Mouse (Mus musculus): Measurements from ENCODE around the gene Sapcd1. TPM values are rescaled to one million over a fixed set of nuclear protein-coding genes. Genes with fewer than 3 reads are reported as not detected.
A peak's percentile ranks its signal among the peaks of the same experiment; 100 is the strongest.

Gene Sapcd1
- total and polyA plus RNA-seq, 3 experiments = 94.1 to 142 (median 105) TPM

DNA sequence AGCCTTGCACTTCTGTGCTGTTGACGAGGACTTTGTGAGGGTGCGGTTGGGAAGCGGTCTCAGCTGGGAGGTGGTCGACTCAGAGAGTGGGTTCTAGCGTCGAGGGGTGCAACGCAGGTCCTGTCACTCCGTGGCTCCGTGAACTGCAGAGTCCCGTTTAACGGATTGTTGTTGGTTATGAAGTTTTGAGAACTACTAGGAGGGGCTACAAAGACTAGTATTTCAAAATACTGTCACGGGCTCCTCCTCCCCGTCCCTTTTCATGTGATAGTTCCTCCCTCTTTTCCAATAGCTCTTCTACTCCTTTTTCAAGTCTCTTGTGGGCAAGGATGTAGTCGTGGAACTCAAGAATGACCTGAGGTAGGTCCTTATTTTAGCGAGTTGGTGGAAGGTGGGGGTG, 45.5 kb downstream of the Sapcd1 start:
- no peak for TF ChIP-seq TBP (conservative IDR thresholded peaks at IDR 0.05; ENCODE audit: low read depth, low read length)
- DNase-seq (ENCODE audit: extremely low read depth) = no peak
- Histone ChIP-seq H3K27ac (ENCODE audit: insufficient read depth, low read depth) (peak overlapping the region; percentile 85; the same call in 1 of the 2 replicates), H3K4me1 (ENCODE audit: control insufficient read depth in 1 of 2, insufficient read depth in 2 of 2) (peaks cover 2 to 24% of the 10 kb centered on the region in 2 experiments; a peak in 3 of 4 replicates), H3K9me3 (replicated peaks; ENCODE audit: low read length) (peaks cover 2% of the 10 kb centered on the region), H3K27me3 (replicated peaks) (no peaks in the 10 kb centered on the region), H3K4me2 (ENCODE audit: insufficient read depth, low read depth, poor library complexity, severe bottlenecking) (peak overlapping the region; percentile 92), H3K9ac (ENCODE audit: insufficient read depth, low read depth) (peak overlapping the region; percentile 90), H3K79me2 (replicated peaks; ENCODE audit: control insufficient read depth, extremely low read depth, insufficient read depth, poor library complexity, severe bottlenecking) (peaks cover 24% of the 10 kb centered on the region), H3K4me3 (replicated peaks in 1 of 3; ENCODE audit: low read depth in 2 of 3, low read length in 2 of 3, poor library complexity in 1 of 3) (peak overlapping the region; percentile 87 to 95 (median 91)), H3K36me3 (replicated peaks in 1 of 2; ENCODE audit: control insufficient read depth in 1 of 2, insufficient read depth in 1 of 2, low read length in 1 of 2) (peaks cover 21 to 43% of the 10 kb centered on the region in 2 experiments)
- dilution Hi-C loops (cut with MboI; ENCODE audit: extremely low pct_ligation_motif_present, extremely low pct_unique_long_range_greater_than_20kb, low sequenced_read_pairs) = no loop called here
- in situ Hi-C loops (cut with MboI; ENCODE audit: low pct_ligation_motif_present, low pct_unique_long_range_greater_than_20kb, low sequenced_read_pairs) = no loop called here

DNA sequence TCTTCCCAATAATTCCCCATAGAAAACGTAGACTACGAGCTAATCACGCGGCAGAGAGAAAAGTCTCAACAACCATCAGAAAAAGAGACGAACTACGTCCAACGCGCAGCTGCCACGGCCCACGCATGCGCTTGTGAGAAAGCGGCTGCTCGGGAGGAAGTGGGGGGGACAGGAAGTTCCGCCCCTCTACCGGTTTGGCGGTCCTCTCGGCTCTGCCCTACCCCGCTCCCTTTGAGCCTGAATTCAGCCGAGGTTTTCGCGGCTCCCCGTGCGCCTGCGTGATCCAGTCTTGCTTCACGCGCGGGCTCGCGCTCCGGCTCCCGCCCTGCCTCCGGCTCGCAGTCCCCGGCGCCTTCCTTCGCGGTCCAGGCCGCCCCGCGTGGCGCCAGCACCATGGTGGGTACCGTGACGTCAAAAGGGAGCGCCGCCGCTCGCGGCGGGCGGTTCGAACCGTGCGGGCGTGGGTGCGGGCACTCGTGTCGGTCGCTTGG, 46.1 kb downstream of the Sapcd1 start, which contains the start of gene Lsm2:
TSS of gene Lsm2 (plus strand) at position 173 of the 491 bp plus-strand sequence.
- Histone ChIP-seq H3K36me3 (replicated peaks in 1 of 2; ENCODE audit: control insufficient read depth in 1 of 2, insufficient read depth in 1 of 2, low read length in 1 of 2) (peaks cover 22 to 47% of the 10 kb centered on the region in 2 experiments), H3K27me3 (replicated peaks) (no peaks in the 10 kb centered on the region), H3K4me1 (ENCODE audit: control insufficient read depth in 1 of 2, insufficient read depth in 2 of 2) (peaks cover 2 to 24% of the 10 kb centered on the region in 2 experiments; a peak in 3 of 4 replicates), H3K4me2 (ENCODE audit: insufficient read depth, low read depth, poor library complexity, severe bottlenecking) (peak within 1 kb of the TSS; percentile 95), H3K4me3 (replicated peaks in 1 of 3; ENCODE audit: low read depth in 2 of 3, low read length in 2 of 3, poor library complexity in 1 of 3) (peak within 1 kb of the TSS; percentile 87 to 95 (median 91)), H3K9ac (ENCODE audit: insufficient read depth, low read depth) (peak within 1 kb of the TSS; percentile 90), H3K9me3 (replicated peaks; ENCODE audit: low read length) (peaks cover 2% of the 10 kb centered on the region), H3K79me2 (replicated peaks; ENCODE audit: control insufficient read depth, extremely low read depth, insufficient read depth, poor library complexity, severe bottlenecking) (peaks cover 24% of the 10 kb centered on the region), H3K27ac (ENCODE audit: insufficient read depth, low read depth) (peak within 1 kb of the TSS; percentile 85)
- TF ChIP-seq KAT2A (IDR thresholded peaks at IDR 0.05; ENCODE audit: insufficient replicate concordance, low read length) = 0 out of 2 replicates have a peak, but pooled peaks have one; percentile 47
- peak; percentile 98 for TF ChIP-seq MXI1 (IDR thresholded peaks at IDR 0.05; ENCODE audit: low read depth, low read length)
- peak; percentile 91; the same call in 1 of the 2 replicates for TF ChIP-seq POLR2AphosphoS2 (IDR thresholded peaks at IDR 0.05; ENCODE audit: low read depth, low read length)
- TF ChIP-seq HCFC1 (IDR thresholded peaks at IDR 0.05; ENCODE audit: low read depth, low read length) = peak; percentile 80
- TF ChIP-seq MYC (IDR thresholded peaks at IDR 0.05; ENCODE audit: low read depth, low read length) = peak; percentile 94
- TF ChIP-seq MAFK (IDR thresholded peaks at IDR 0.05; ENCODE audit: insufficient replicate concordance, low read length) = no peak
- TF ChIP-seq TCF12 (IDR thresholded peaks at IDR 0.05; ENCODE audit: low read depth, low read length) = peak; percentile 73
- peak; percentile 96 for TF ChIP-seq NRF1 (IDR thresholded peaks at IDR 0.05; ENCODE audit: low read depth, low read length)
- peak; percentile 98 for TF ChIP-seq SIN3A (IDR thresholded peaks at IDR 0.05; ENCODE audit: low read length)
- peak; percentile 94 for TF ChIP-seq NELFE (IDR thresholded peaks at IDR 0.05; ENCODE audit: low read depth, low read length)
- TF ChIP-seq MEF2A (IDR thresholded peaks at IDR 0.05; ENCODE audit: borderline replicate concordance, low read depth, low read length) = peak; percentile 24; the same call in 1 of the 2 replicates
- TF ChIP-seq BHLHE40 (IDR thresholded peaks at IDR 0.05; ENCODE audit: low read depth, low read length) = peak; percentile 45; the same call in 1 of the 2 replicates
- TF ChIP-seq JUND (conservative IDR thresholded peaks at IDR 0.05; ENCODE audit: low read depth, low read length) = no peak
- TF ChIP-seq TBP (conservative IDR thresholded peaks at IDR 0.05; ENCODE audit: low read depth, low read length) = peak; percentile 67; the same call in 1 of the 2 replicates
- 0 out of 4 replicates have a peak, but pooled peaks of 1 of the 2 experiments have one; percentile 1 for TF ChIP-seq CTCF (conservative IDR thresholded peaks at IDR 0.05 in 1 of 2, IDR thresholded peaks at IDR 0.05 in 1 of 2; ENCODE audit: low read depth in 2 of 2, low read length in 2 of 2)
- no peak for TF ChIP-seq USF2 (conservative IDR thresholded peaks at IDR 0.05; ENCODE audit: low read depth, low read length)
- TF ChIP-seq POLR2A (IDR thresholded peaks at IDR 0.05; ENCODE audit: low read depth, low read length) = peak; percentile 89
- TF ChIP-seq MAZ (IDR thresholded peaks at IDR 0.05; ENCODE audit: low read depth, low read length) = no peak
- TF ChIP-seq MAX (IDR thresholded peaks at IDR 0.05; ENCODE audit: low read length) = peak; percentile 91
- TF ChIP-seq ZMIZ1 (IDR thresholded peaks at IDR 0.05; ENCODE audit: low read depth, low read length) = peak; percentile 82; the same call in 1 of the 2 replicates
- no peak for TF ChIP-seq PAX5 (IDR thresholded peaks at IDR 0.05; ENCODE audit: low read length)
- peak; percentile 90 for TF ChIP-seq ELF1 (IDR thresholded peaks at IDR 0.05; ENCODE audit: low read depth, low read length)
- TF ChIP-seq USF1 (IDR thresholded peaks at IDR 0.05; ENCODE audit: low read depth, low read length) = no peak
- in situ Hi-C loops (cut with MboI; ENCODE audit: low pct_ligation_motif_present, low pct_unique_long_range_greater_than_20kb, low sequenced_read_pairs) (no loop called here), dilution Hi-C loops (cut with MboI; ENCODE audit: extremely low pct_ligation_motif_present, extremely low pct_unique_long_range_greater_than_20kb, low sequenced_read_pairs) (no loop called here)
- DNase-seq (ENCODE audit: extremely low read depth) = peak; percentile 93
